Mouse (Mus musculus) frontal cortex, adult 2 months (tissue): ENCODE measurements around the gene Mettl23. TPM values are rescaled to one million over a fixed set of nuclear protein-coding genes. Genes with fewer than 3 reads are reported as not detected.
"Not testable (repeated sequence)": the region's sequence is repeated elsewhere in the genome, so short reads cannot be mapped to it uniquely, and the experiment has no call there.

Experiments
- DNase-seq, 2 experiments: peaks; one replicate each; pipeline ENCODE4 v3.0.0; 2022; ENCODE audit warnings: low spot score in 1 of 2; ENCODE audit errors: extremely low spot score in 1 of 2
- polyA plus RNA-seq: library from polyadenylated mRNA; depleted of rRNA; stranded (reverse); fragments of >200 nt; gene quantifications from 2 replicates; pipeline ENCODE4 v1.2.3, GENCODE M21; 2012; rRNA removed

The Mettl23 gene
- polyA plus RNA-seq, 1 experiment = 39.8 TPM

DNA sequence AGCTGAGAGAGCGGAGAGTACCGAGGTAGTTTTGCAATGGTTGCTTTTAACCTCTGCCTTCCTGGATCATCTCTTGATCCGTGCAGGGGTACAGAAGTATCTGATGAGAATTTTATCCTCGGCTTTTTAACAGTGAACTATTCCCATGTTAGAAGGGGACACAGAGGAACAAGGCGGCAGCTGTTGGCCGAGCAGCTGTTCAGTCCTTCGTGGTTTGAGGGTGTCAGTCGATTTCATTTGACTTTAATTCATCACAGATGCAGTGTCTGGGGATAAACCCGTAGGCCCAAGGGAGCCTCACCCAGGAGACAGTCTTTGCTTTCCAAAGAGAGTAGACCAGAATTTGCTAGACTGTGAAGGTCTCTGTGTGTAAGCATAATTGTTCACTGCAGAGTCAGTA, 28.5 kb downstream of the Mettl23 start:
- no peak for DNase-seq

- DNase-seq = peak; percentile 41 to 70
Observed at GRCm38 (mm10) chr11:116873987-116874386, 30.9 kb downstream of the Mettl23 start.

- DNase-seq = no peak
Observed at GRCm38 (mm10) chr11:116878454-116878853, 35.4 kb downstream of the Mettl23 start.

DNA sequence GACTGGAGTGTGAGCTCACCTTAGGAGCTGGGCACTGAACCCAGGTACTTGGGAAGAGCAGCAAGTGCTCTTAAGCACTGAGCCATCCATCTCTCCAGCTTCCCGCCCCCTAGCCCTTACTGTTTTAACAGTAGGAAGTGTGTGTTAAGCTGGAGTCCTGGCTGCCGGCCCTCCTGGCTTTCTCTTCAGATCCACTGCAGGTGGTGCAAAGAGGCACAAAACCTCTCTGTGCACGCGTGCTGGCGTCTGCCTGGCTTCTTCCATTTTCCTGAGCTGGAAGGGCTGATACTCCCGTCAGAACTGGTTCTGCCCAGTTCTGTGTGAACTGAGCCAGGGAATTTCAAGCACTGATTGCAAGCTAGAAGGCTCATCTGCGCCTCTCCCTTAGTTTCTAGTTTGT, 37.8 kb downstream of the Mettl23 start:
- DNase-seq = peak; percentile 15 to 35

DNA sequence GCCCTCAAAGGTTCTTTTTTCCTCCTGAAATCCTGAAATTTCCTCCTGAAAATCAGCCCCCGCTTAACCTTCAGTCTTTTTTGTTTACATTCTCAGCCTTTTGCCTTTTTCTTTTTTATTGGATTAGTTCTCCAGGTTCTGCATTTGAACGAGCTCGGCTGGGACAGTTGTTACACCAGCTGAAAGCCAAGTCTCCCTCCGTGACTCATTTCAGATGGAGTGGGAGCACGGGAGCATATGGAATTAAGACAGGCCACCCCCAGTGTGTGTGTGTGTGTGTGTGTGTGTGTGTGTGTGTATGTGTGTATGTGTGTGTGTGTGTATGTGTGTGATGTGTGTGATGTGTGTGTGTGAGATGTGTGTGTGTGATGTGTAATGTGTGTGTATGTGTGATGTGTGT, 38.4 kb downstream of the Mettl23 start:
- DNase-seq = peak; percentile 46 to 61

- no peak for DNase-seq
Observed at GRCm38 (mm10) chr11:116882446-116882845, 39.4 kb downstream of the Mettl23 start.

DNA sequence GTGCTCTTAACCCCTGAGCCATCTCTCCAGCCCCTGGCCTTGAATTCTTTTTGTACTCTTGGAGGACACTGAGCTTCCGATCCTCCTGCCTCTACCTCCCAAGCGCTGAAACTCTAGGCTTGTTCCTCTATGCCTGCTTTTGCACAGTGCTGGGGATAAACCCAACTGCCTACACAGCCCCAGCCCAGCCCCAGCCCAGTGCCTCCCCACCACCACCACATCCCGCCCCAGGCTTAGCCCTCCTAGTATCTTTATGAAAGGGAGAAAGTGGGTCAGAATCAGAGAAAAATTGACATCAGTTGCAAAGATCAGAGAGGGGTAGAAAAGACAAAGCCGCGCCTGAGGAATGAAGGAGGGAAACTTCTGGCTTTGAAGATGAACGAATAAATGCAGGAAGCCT, 41.0 kb downstream of the Mettl23 start:
- DNase-seq = no peak

GRCm38 (mm10) chr11:116885275-116886151, 42.4 kb downstream of the Mettl23 start:
- DNase-seq = peak; percentile 68 to 91

DNA sequence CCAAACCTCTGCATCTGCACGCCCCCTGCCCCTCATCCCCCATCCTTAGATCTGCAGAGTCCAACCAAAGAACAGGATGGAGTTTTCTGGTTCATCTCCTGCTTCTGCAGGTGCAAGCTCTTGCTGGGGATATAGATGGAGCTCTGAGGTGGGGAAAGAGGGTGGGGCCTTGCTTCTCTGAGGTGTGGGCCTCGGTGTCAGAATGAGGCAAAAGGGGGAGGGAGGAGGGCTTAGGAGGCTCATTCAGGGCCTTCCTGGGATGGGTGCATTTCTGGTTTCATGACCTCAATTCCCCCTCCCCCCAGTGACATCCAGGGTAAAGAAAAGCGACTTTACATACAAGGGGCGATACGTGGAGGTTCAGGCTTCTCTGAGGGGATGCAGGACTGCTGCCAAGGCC, 44.1 kb downstream of the Mettl23 start:
- no peak for DNase-seq

- peak in 1 of 2 experiments; percentile 50 for DNase-seq
Observed at GRCm38 (mm10) chr11:116893532-116894442, 50.7 kb downstream of the Mettl23 start.

- DNase-seq = no peak
Observed at GRCm38 (mm10) chr11:116895402-116895801, 52.3 kb downstream of the Mettl23 start.

- DNase-seq = no peak
Observed at GRCm38 (mm10) chr11:116899247-116899646, 56.2 kb downstream of the Mettl23 start.

DNA sequence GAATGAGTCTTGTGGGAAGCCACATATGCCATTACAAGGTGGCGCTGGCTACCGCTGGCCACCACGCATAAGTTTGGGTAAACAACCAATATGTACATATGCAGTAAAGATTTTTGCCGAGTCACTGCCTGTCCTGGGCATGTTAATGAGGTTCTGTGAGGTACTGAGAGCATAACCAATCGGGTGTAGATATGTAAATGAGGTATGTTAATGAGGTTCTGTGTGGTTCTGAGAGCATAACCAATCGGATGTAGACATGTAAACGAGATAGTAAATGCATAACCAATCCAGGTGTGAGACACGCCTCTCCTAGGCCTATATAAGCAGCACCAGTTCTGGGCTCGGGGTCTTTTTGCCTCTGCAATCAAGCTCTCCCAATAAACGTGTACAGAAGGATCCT, 59.5 kb downstream of the Mettl23 start:
- not testable (repeated sequence) for DNase-seq

Other genes with a start within 250 kb of the Mettl23 start
- 1.8 and 2.0 TPM in 2 replicates for gene Rhbdf2, start 216.3 kb upstream of the Mettl23 start, polyA plus RNA-seq
- 5.7 and 6.4 TPM in 2 replicates for gene Prcd, start 189.7 kb upstream of the Mettl23 start, polyA plus RNA-seq
- 55.3 and 57.6 TPM in 2 replicates for gene Cygb, start 189.0 kb upstream of the Mettl23 start, polyA plus RNA-seq
- gene St6galnac1, start 67.8 kb upstream of the Mettl23 start, polyA plus RNA-seq = not detected in 2 replicates
- 13.1 and 16.8 TPM in 2 replicates for gene Mxra7, start 15.2 kb upstream of the Mettl23 start, polyA plus RNA-seq
- gene Jmjd6, start 171 bp downstream of the Mettl23 start, polyA plus RNA-seq = 24.4 and 25.0 TPM in 2 replicates
- 37.9 and 41.2 TPM in 2 replicates for gene Mfsd11, start 9.2 kb downstream of the Mettl23 start, polyA plus RNA-seq
- 324 and 333 TPM in 2 replicates for gene Srsf2, start 9.8 kb downstream of the Mettl23 start, polyA plus RNA-seq
- 60.5 and 69.0 TPM in 2 replicates for gene Mgat5b, start 75.6 kb downstream of the Mettl23 start, polyA plus RNA-seq